16 mouse cellular contexts compared by ENCODE assay signal in genomic region chr11:8701845-8702531, GRCm38 (mm10). TPM values are rescaled to one million over a fixed set of nuclear protein-coding genes. Genes with fewer than 3 reads are reported as not detected.
DNase-seq lines count a peak whose midpoint lies in the region; ATAC-seq lines count a peak whose summit lies in the region.
"Had no signal": no experiment of that assay in that cellular context is flagged by ENCODE, and none has a peak within 500 bp of the region (broad histone marks: within the 10 kb centered on the region; RNA-seq: fewer than 3 reads in every experiment).

No protein-coding gene starts in this region.

- H3K27ac ChIP-seq in embryonic facial prominence, embryonic 11.5 days (replicated peaks; ENCODE audit: low read depth, low read length): no peak overlapping the region
- H3K27ac ChIP-seq in embryonic facial prominence, embryonic 10.5 days (replicated peaks): no peak overlapping the region
- H3K27ac ChIP-seq in kidney, embryonic 16.5 days (ENCODE audit: low read length): peak overlapping the region; percentile 38; the same call in 1 of the 2 replicates
- no peak overlapping the region for H3K27ac ChIP-seq in hindbrain, embryonic 12.5 days
- H3K27ac ChIP-seq: limb, embryonic 13.5 days; neural tube, embryonic 15.5 days had no signal

- no peak overlapping the region for H3K9ac ChIP-seq in embryonic facial prominence, embryonic 11.5 days (replicated peaks; ENCODE audit: low read length)
- H3K9ac ChIP-seq in kidney, embryonic 16.5 days (replicated peaks; ENCODE audit: low read length): no peak overlapping the region
- H3K9ac ChIP-seq in hindbrain, embryonic 12.5 days: no peak overlapping the region
- H3K9ac ChIP-seq: limb, embryonic 13.5 days; neural tube, embryonic 15.5 days had no signal

- H3K4me1 ChIP-seq in embryonic facial prominence, embryonic 11.5 days (ENCODE audit: control insufficient read depth, insufficient read depth, low read length): no peaks in the 10 kb centered on the region
- H3K4me1 ChIP-seq in embryonic facial prominence, embryonic 10.5 days: peaks cover 31% of the 10 kb centered on the region
- H3K4me1 ChIP-seq in kidney, embryonic 16.5 days (ENCODE audit: insufficient read depth, low read length): peaks cover 18% of the 10 kb centered on the region
- H3K4me1 ChIP-seq in hindbrain, embryonic 12.5 days: peaks cover 5% of the 10 kb centered on the region; the same call in 1 of the 2 replicates
- H3K4me1 ChIP-seq: neural tube, embryonic 15.5 days had no signal

- no peak overlapping the region for H3K4me2 ChIP-seq in embryonic facial prominence, embryonic 11.5 days (ENCODE audit: low read depth, low read length)
- no peak overlapping the region for H3K4me2 ChIP-seq in kidney, embryonic 16.5 days (replicated peaks; ENCODE audit: low read depth, low read length)
- H3K4me2 ChIP-seq in hindbrain, embryonic 12.5 days (replicated peaks): no peak overlapping the region
- H3K4me2 ChIP-seq: limb, embryonic 13.5 days; neural tube, embryonic 15.5 days had no signal

- H3K27me3 ChIP-seq in embryonic facial prominence, embryonic 11.5 days (ENCODE audit: control insufficient read depth, insufficient read depth, low read length): no peaks in the 10 kb centered on the region
- H3K27me3 ChIP-seq in embryonic facial prominence, embryonic 10.5 days (replicated peaks; ENCODE audit: low read depth, poor library complexity, severe bottlenecking): no peaks in the 10 kb centered on the region
- H3K27me3 ChIP-seq in kidney, embryonic 16.5 days (ENCODE audit: insufficient read depth, low read length): no peaks in the 10 kb centered on the region
- no peaks in the 10 kb centered on the region for H3K27me3 ChIP-seq in hindbrain, embryonic 12.5 days
- H3K27me3 ChIP-seq: limb, embryonic 13.5 days; neural tube, embryonic 15.5 days had no signal

- no peak for DNase-seq in embryonic facial prominence, embryonic 11.5 days (ENCODE audit: low spot score)
- DNase-seq in embryonic facial prominence, embryonic 10.5 days (ENCODE audit: low spot score): no peak
- no peak for DNase-seq in kidney, postnatal 25 days
- peak; percentile 47 for DNase-seq in 416B (ENCODE audit: low read depth)
- DNase-seq: adrenal gland, postnatal 25 days; cerebellum, postnatal 25 days; gastrocnemius, postnatal 14 days; layer of hippocampus, postnatal 36 days had no signal

- 0 out of 2 replicates have a peak, but pooled peaks have one; percentile 18 for ATAC-seq in embryonic facial prominence, embryonic 11.5 days (replicated peaks; ENCODE audit: insufficient number of reproducible peaks, low FRiP score, low TSS enrichment, low read depth)
- 0 out of 2 replicates have a peak, but pooled peaks have one; percentile 20 for ATAC-seq in kidney, embryonic 16.5 days (ENCODE audit: low FRiP score, low TSS enrichment)
- ATAC-seq in megakaryocyte-erythroid progenitor cell, adult 5-6 weeks (replicated peaks; ENCODE audit: low FRiP score, low TSS enrichment, poor library complexity, severe bottlenecking): peak; percentile 39; the same call in 1 of the 2 replicates
- no peak for ATAC-seq in erythroid progenitor cell, adult 5-6 weeks (replicated peaks; ENCODE audit: low FRiP score, poor library complexity, severe bottlenecking)
- ATAC-seq in hindbrain, embryonic 12.5 days (ENCODE audit: low FRiP score): no peak
- ATAC-seq: forebrain, embryonic 16.5 days had no signal

- no peaks in the 10 kb centered on the region for H3K36me3 ChIP-seq in embryonic facial prominence, embryonic 11.5 days (replicated peaks; ENCODE audit: control insufficient read depth, insufficient read depth, low read depth, low read length)
- no peaks in the 10 kb centered on the region for H3K36me3 ChIP-seq in embryonic facial prominence, embryonic 10.5 days (replicated peaks)
- no peaks in the 10 kb centered on the region for H3K36me3 ChIP-seq in kidney, embryonic 16.5 days (ENCODE audit: insufficient read depth, low read length)
- no peaks in the 10 kb centered on the region for H3K36me3 ChIP-seq in hindbrain, embryonic 12.5 days
- H3K36me3 ChIP-seq: G1E; limb, embryonic 13.5 days; neural tube, embryonic 15.5 days had no signal

- 49% methylated on average over 10 of the region's 10 CpGs for WGBS in embryonic facial prominence, embryonic 11.5 days
- WGBS in embryonic facial prominence, embryonic 10.5 days: 54% methylated on average over 10 of the region's 10 CpGs
- 61% methylated on average over 10 of the region's 10 CpGs for WGBS in kidney, embryonic 16.5 days
- 81% methylated on average over 10 of the region's 10 CpGs for WGBS in hindbrain, embryonic 12.5 days

- no peak overlapping the region for H3K4me3 ChIP-seq in embryonic facial prominence, embryonic 11.5 days (ENCODE audit: low read depth, low read length)
- no peak overlapping the region for H3K4me3 ChIP-seq in embryonic facial prominence, embryonic 10.5 days
- no peak overlapping the region for H3K4me3 ChIP-seq in kidney, embryonic 16.5 days (ENCODE audit: low read length)
- H3K4me3 ChIP-seq in hindbrain, embryonic 12.5 days: no peak overlapping the region
- H3K4me3 ChIP-seq: limb, embryonic 13.5 days; neural tube, embryonic 15.5 days had no signal

- H3K9me3 ChIP-seq in embryonic facial prominence, embryonic 11.5 days (replicated peaks; ENCODE audit: control insufficient read depth, low read length): no peaks in the 10 kb centered on the region
- H3K9me3 ChIP-seq in embryonic facial prominence, embryonic 10.5 days: no peaks in the 10 kb centered on the region
- no peaks in the 10 kb centered on the region for H3K9me3 ChIP-seq in kidney, embryonic 16.5 days (ENCODE audit: low read length)
- no peaks in the 10 kb centered on the region for H3K9me3 ChIP-seq in hindbrain, embryonic 12.5 days (replicated peaks)
- H3K9me3 ChIP-seq: G1E; limb, embryonic 13.5 days; neural tube, embryonic 15.5 days had no signal

RNA-seq across cellular contexts. Expression of gene Tns3, which starts 37.7 kb away (rescaled TPM):
- polyA plus RNA-seq in embryonic facial prominence, embryonic 11.5 days (2014; fragmentation: Nextera tagmentation; extraction: Ambion mirVana): 14.9 and 15.6 TPM in 2 replicates
- polyA plus RNA-seq in embryonic facial prominence, embryonic 10.5 days (2016; fragmentation: Nextera tagmentation; extraction: Ambion mirVana): 20.2 and 23.4 TPM in 2 replicates
- polyA plus RNA-seq in kidney, embryonic 16.5 days (2015; fragmentation: Nextera tagmentation; extraction: Ambion mirVana): 31.5 and 32.7 TPM in 2 replicates
- total RNA-seq in megakaryocyte-erythroid progenitor cell, adult 5-6 weeks (2014; fragmentation: Nextera tagmentation): 8.4 and 16.0 TPM in 2 replicates
- 4.1 and 7.7 TPM in 2 replicates for total RNA-seq in megakaryocyte-erythroid progenitor cell, adult 5-6 weeks (2017)
- total RNA-seq in erythroid progenitor cell, adult 5-6 weeks (2015; ENCODE audit: low replicate concordance): 6.1 and 6.3 TPM in 2 replicates
- 1.7 and 5.1 TPM in 2 replicates for total RNA-seq in erythroid progenitor cell, adult 5-6 weeks (2017; ENCODE audit: low replicate concordance)
- polyA plus RNA-seq in hindbrain, embryonic 12.5 days (2016; fragmentation: Nextera tagmentation; extraction: Ambion mirVana): 15.9 and 16.8 TPM in 2 replicates
- polyA plus RNA-seq: G1E had no signal

Comparison
In these comparisons a context has a peak if more than half of its experiments do, and no peak if none do; other contexts are left out.
1. ATAC-seq: peak in embryonic facial prominence, embryonic 11.5 days (single experiment), kidney, embryonic 16.5 days (single experiment) and megakaryocyte-erythroid progenitor cell, adult 5-6 weeks (single experiment); none in erythroid progenitor cell, adult 5-6 weeks (single experiment) and hindbrain, embryonic 12.5 days (single experiment).